Mouse (Mus musculus) thymus, adult 2 months (tissue): ENCODE measurements at regions not wholly inside any gene's neighbourhood (a gene's known extent, or its start where the extent isn't known, plus 50 kb on each side); places are given as distances from the start of the nearest gene placed in this dataset.

ENCODE experiments used
- DNase-seq: peaks from one replicate; pipeline ENCODE4 v3.0.0; 2021
- H3K27ac ChIP-seq: fragments of 200-500 bp; 2 replicates; pipeline ENCODE4 v1.5.1; 2012; ENCODE audit warnings: low read length, control low read depth; ENCODE audit not compliant: control insufficient read depth, insufficient read depth
- H3K27me3 ChIP-seq: fragments of 200-500 bp; 2 replicates; pipeline ENCODE4 v1.6.1; 2012; ENCODE audit warnings: mild to moderate bottlenecking, low read length, moderate library complexity, mixed read lengths; ENCODE audit not compliant: control insufficient read depth, insufficient read depth
- H3K36me3 ChIP-seq: fragments of 200-500 bp; 2 replicates; pipeline ENCODE4 v1.6.1; 2012; ENCODE audit warnings: mild to moderate bottlenecking, low read length, moderate library complexity; ENCODE audit not compliant: control insufficient read depth, insufficient read depth
- H3K4me1 ChIP-seq: fragments of 200-500 bp; replicated peaks from 2 replicates; pipeline ENCODE4 v1.6.1; 2012; ENCODE audit warnings: low read length; ENCODE audit not compliant: control insufficient read depth, insufficient read depth
- H3K4me3 ChIP-seq: fragments of 200-500 bp; 2 replicates; pipeline ENCODE4 v1.5.1; 2012; ENCODE audit warnings: mild to moderate bottlenecking, low read length, control low read depth, moderate library complexity; ENCODE audit not compliant: control insufficient read depth, insufficient read depth
- CTCF ChIP-seq: fragments of 200-500 bp; IDR thresholded peaks from 2 replicates; pipeline ENCODE4 v1.5.1; 2012; ENCODE audit warnings: mild to moderate bottlenecking, control low read depth, low read length, moderate library complexity, borderline replicate concordance; ENCODE audit not compliant: control insufficient read depth, poor library complexity, insufficient read depth; ENCODE audit errors: extremely low read depth
- POLR2A ChIP-seq: fragments of 200-500 bp; IDR thresholded peaks from 2 replicates; pipeline ENCODE4 v1.6.1; 2012; ENCODE audit warnings: mild to moderate bottlenecking, low read length, control low read depth, moderate library complexity; ENCODE audit not compliant: control insufficient read depth, poor library complexity, insufficient read depth; ENCODE audit errors: extremely low read depth
- WGBS: fragments of 180-500 bp; shearing (Covaris S2); methylation state at CpG from one replicate; pipeline ENCODE4 v1.1.7; 2018; 5-methylcytosine and 5-hydroxymethylcytosine counted together

- TF ChIP-seq CTCF (no peak), POLR2A (no peak)
- WGBS, result 100% methylated on average over 1 of the region's 1 CpGs
- Histone ChIP-seq H3K36me3 (no peaks in the 10 kb centered on the region), H3K4me1 (no peaks in the 10 kb centered on the region), H3K27me3 (no peaks in the 10 kb centered on the region), H3K4me3 (no peak overlapping the region), H3K27ac (no peak overlapping the region)
- no peak for DNase-seq
Measured at GRCm38 (mm10) chr19:15495532-15495931, 451.6 kb downstream of the Psat1 start.

- 94% methylated on average over 5 of the region's 5 CpGs for WGBS
- DNase-seq, result no peak
- Histone ChIP-seq H3K27me3 (no peaks in the 10 kb centered on the region), H3K4me1 (no peaks in the 10 kb centered on the region), H3K27ac (no peak overlapping the region), H3K4me3 (no peak overlapping the region), H3K36me3 (no peaks in the 10 kb centered on the region)
- TF ChIP-seq CTCF, result no peak
- TF ChIP-seq POLR2A, result no peak
Measured at GRCm38 (mm10) chr19:15487576-15487975, 459.6 kb downstream of the Psat1 start.

- H3K27ac ChIP-seq, result no peak overlapping the region
- no peaks in the 10 kb centered on the region for H3K4me1 ChIP-seq
- no peaks in the 10 kb centered on the region for H3K36me3 ChIP-seq
- 32% methylated on average over 8 of the region's 8 CpGs for WGBS
- TF ChIP-seq POLR2A (no peak), CTCF (no peak)
- no peak for DNase-seq
- no peaks in the 10 kb centered on the region for H3K27me3 ChIP-seq
- no peak overlapping the region for H3K4me3 ChIP-seq
Measured at GRCm38 (mm10) chr19:15481605-15482004, 465.5 kb downstream of the Psat1 start.

GRCm38 (mm10) chr19:15469541-15469940 lies 477.6 kb downstream of the Psat1 start:
- Histone ChIP-seq H3K27me3 (no peaks in the 10 kb centered on the region), H3K36me3 (no peaks in the 10 kb centered on the region), H3K27ac (no peak overlapping the region), H3K4me3 (no peak overlapping the region), H3K4me1 (no peaks in the 10 kb centered on the region)
- WGBS, result 95% methylated on average over 10 of the region's 10 CpGs
- TF ChIP-seq CTCF, result no peak
- no peak for TF ChIP-seq POLR2A
- no peak for DNase-seq

- H3K27me3 ChIP-seq, result no peaks in the 10 kb centered on the region
- TF ChIP-seq CTCF, result no peak
- no peaks in the 10 kb centered on the region for H3K4me1 ChIP-seq
- 92% methylated on average over 8 of the region's 8 CpGs for WGBS
- DNase-seq, result no peak
- no peak overlapping the region for H3K27ac ChIP-seq
- no peak overlapping the region for H3K4me3 ChIP-seq
- H3K36me3 ChIP-seq, result no peaks in the 10 kb centered on the region
Measured at GRCm38 (mm10) chr19:15466713-15467112, 480.4 kb downstream of the Psat1 start.

GRCm38 (mm10) chr19:15465063-15465760 lies 481.9 kb downstream of the Psat1 start:
- DNase-seq, result no peak
- Histone ChIP-seq H3K4me3 (no peak overlapping the region), H3K36me3 (no peaks in the 10 kb centered on the region), H3K27me3 (no peaks in the 10 kb centered on the region), H3K4me1 (no peaks in the 10 kb centered on the region), H3K27ac (no peak overlapping the region)
- 83% methylated on average over 9 of the region's 9 CpGs for WGBS
- TF ChIP-seq CTCF (no peak), POLR2A (no peak)

- TF ChIP-seq POLR2A (no peak), CTCF (no peak)
- H3K36me3 ChIP-seq, result no peaks in the 10 kb centered on the region
- no peak overlapping the region for H3K4me3 ChIP-seq
- DNase-seq, result no peak
- H3K27ac ChIP-seq, result no peak overlapping the region
- WGBS, result 88% methylated on average over 4 of the region's 4 CpGs
- no peaks in the 10 kb centered on the region for H3K27me3 ChIP-seq
- H3K4me1 ChIP-seq, result no peaks in the 10 kb centered on the region
Measured at GRCm38 (mm10) chr19:15457793-15458192, 489.3 kb downstream of the Psat1 start.
